Mouse (Mus musculus) kidney, embryonic 15.5 days (tissue): ENCODE results near the gene Ninj1. TPM values are rescaled to one million over a fixed set of nuclear protein-coding genes. Genes with fewer than 3 reads are reported as not detected.

Experiments used
- ATAC-seq: fragments of 200-750 bp; cut with Nextera tagmentation; replicated peaks from 2 replicates; pipeline ENCODE4 v1.8.0; 2017; ENCODE audit warnings: moderate TSS enrichment; ENCODE audit not compliant: low FRiP score
- H3K27ac ChIP-seq: fragments of 300-500 bp; sonication (generic); 2 replicates; pipeline ENCODE4 v1.5.1; 2015; ENCODE audit warnings: mild to moderate bottlenecking, inconsistent platforms
- H3K27me3 ChIP-seq: fragments of 300-500 bp; sonication (generic); 2 replicates; pipeline ENCODE4 v1.6.1; 2015; ENCODE audit warnings: inconsistent platforms
- H3K36me3 ChIP-seq: fragments of 300-500 bp; sonication (generic); 2 replicates; pipeline ENCODE4 v1.6.1; 2015; ENCODE audit warnings: inconsistent platforms
- H3K4me1 ChIP-seq: fragments of 300-500 bp; sonication (generic); 2 replicates; pipeline ENCODE4 v1.6.1; 2015; ENCODE audit warnings: inconsistent platforms
- H3K4me2 ChIP-seq: fragments of 300-500 bp; sonication (generic); 2 replicates; pipeline ENCODE4 v1.6.1; 2015; ENCODE audit warnings: moderate library complexity, mild to moderate bottlenecking, inconsistent platforms
- H3K4me3 ChIP-seq: fragments of 300-500 bp; sonication (generic); replicated peaks from 2 replicates; pipeline ENCODE4 v1.5.1; 2015; ENCODE audit warnings: mild to moderate bottlenecking, inconsistent platforms
- H3K9ac ChIP-seq: fragments of 300-500 bp; sonication (generic); 2 replicates; pipeline ENCODE4 v1.6.1; 2015; ENCODE audit warnings: mild to moderate bottlenecking, inconsistent platforms
- H3K9me3 ChIP-seq: fragments of 300-500 bp; sonication (generic); replicated peaks from 2 replicates; pipeline ENCODE4 v1.6.1; 2016; ENCODE audit warnings: inconsistent platforms
- WGBS: fragments of 180-500 bp; shearing (Covaris S2); methylation state at CpG from one replicate; pipeline ENCODE4 v1.1.7; 2015; ENCODE audit warnings: mixed read lengths; 5-methylcytosine and 5-hydroxymethylcytosine counted together
- polyA plus RNA-seq: library from polyadenylated mRNA; unstranded; fragments of >200 nt; fragmentation: Nextera tagmentation; extraction: Ambion mirVana; gene quantifications from 2 replicates; pipeline ENCODE4 v1.2.1, GENCODE M21; 2015

The Ninj1 gene
- polyA plus RNA-seq, 1 experiment from 2014 or later: 59.8 TPM

- ATAC-seq: no peak
- H3K4me2 ChIP-seq: no peak overlapping the region
- peaks cover 11% of the 10 kb centered on the region for H3K4me1 ChIP-seq
- no peak overlapping the region for H3K27ac ChIP-seq
- H3K9ac ChIP-seq: no peak overlapping the region
- H3K36me3 ChIP-seq: no peaks in the 10 kb centered on the region
- 75% methylated on average over 10 of the region's 10 CpGs for WGBS
- peaks cover 19% of the 10 kb centered on the region for H3K27me3 ChIP-seq
- no peaks in the 10 kb centered on the region for H3K9me3 ChIP-seq
- H3K4me3 ChIP-seq: no peak overlapping the region
Measured at GRCm38 (mm10) chr13:49154028-49154427, 33.3 kb upstream of the Ninj1 start.

GRCm38 (mm10) chr13:49154621-49155020, 32.7 kb upstream of the Ninj1 start:
- H3K27ac ChIP-seq: no peak overlapping the region
- 52% methylated on average over 7 of the region's 7 CpGs for WGBS
- ATAC-seq: no peak
- H3K4me3 ChIP-seq: no peak overlapping the region
- no peaks in the 10 kb centered on the region for H3K36me3 ChIP-seq
- no peak overlapping the region for H3K4me2 ChIP-seq
- no peaks in the 10 kb centered on the region for H3K9me3 ChIP-seq
- peaks cover 11% of the 10 kb centered on the region for H3K4me1 ChIP-seq
- peaks cover 13% of the 10 kb centered on the region for H3K27me3 ChIP-seq
- no peak overlapping the region for H3K9ac ChIP-seq

- H3K9ac ChIP-seq: no peak overlapping the region
- no peaks in the 10 kb centered on the region for H3K9me3 ChIP-seq
- no peak overlapping the region for H3K27ac ChIP-seq
- H3K36me3 ChIP-seq: no peaks in the 10 kb centered on the region
- H3K4me1 ChIP-seq: peaks cover 11% of the 10 kb centered on the region
- ATAC-seq: no peak
- no peak overlapping the region for H3K4me2 ChIP-seq
- WGBS: 75% methylated on average over 4 of the region's 4 CpGs
- H3K27me3 ChIP-seq: 0 out of 2 replicates have a peak, but pooled peaks cover 3% of the 10 kb centered on the region
- H3K4me3 ChIP-seq: no peak overlapping the region
Measured at GRCm38 (mm10) chr13:49156645-49157044, 30.6 kb upstream of the Ninj1 start.

GRCm38 (mm10) chr13:49158040-49158713, 29.1 kb upstream of the Ninj1 start:
- Histone ChIP-seq H3K4me3 (no peak overlapping the region), H3K27ac (no peak overlapping the region), H3K27me3 (0 out of 2 replicates have a peak, but pooled peaks cover 3% of the 10 kb centered on the region), H3K9me3 (no peaks in the 10 kb centered on the region), H3K4me1 (peaks cover 11% of the 10 kb centered on the region), H3K36me3 (no peaks in the 10 kb centered on the region), H3K9ac (no peak overlapping the region), H3K4me2 (no peak overlapping the region)
- ATAC-seq: 0 out of 2 replicates have a peak, but pooled peaks have one; percentile 43
- 67% methylated on average over 10 of the region's 10 CpGs for WGBS

GRCm38 (mm10) chr13:49161236-49161635, 26.0 kb upstream of the Ninj1 start:
- 64% methylated on average over 2 of the region's 2 CpGs for WGBS
- H3K4me1 ChIP-seq: no peaks in the 10 kb centered on the region
- H3K27ac ChIP-seq: no peak overlapping the region
- no peaks in the 10 kb centered on the region for H3K36me3 ChIP-seq
- no peak overlapping the region for H3K9ac ChIP-seq
- no peaks in the 10 kb centered on the region for H3K9me3 ChIP-seq
- no peak for ATAC-seq
- no peak overlapping the region for H3K4me3 ChIP-seq
- H3K27me3 ChIP-seq: no peaks in the 10 kb centered on the region
- H3K4me2 ChIP-seq: no peak overlapping the region

- Histone ChIP-seq H3K9me3 (no peaks in the 10 kb centered on the region), H3K4me1 (0 out of 2 replicates have a peak, but pooled peaks cover 6% of the 10 kb centered on the region), H3K27ac (no peak overlapping the region), H3K36me3 (no peaks in the 10 kb centered on the region), H3K9ac (no peak overlapping the region), H3K4me2 (no peak overlapping the region), H3K4me3 (no peak overlapping the region), H3K27me3 (no peaks in the 10 kb centered on the region)
- ATAC-seq: no peak
- 72% methylated on average over 4 of the region's 4 CpGs for WGBS
Measured at GRCm38 (mm10) chr13:49162722-49163121, 24.6 kb upstream of the Ninj1 start.

GRCm38 (mm10) chr13:49163645-49164044, 23.6 kb upstream of the Ninj1 start:
- no peak for ATAC-seq
- Histone ChIP-seq H3K36me3 (no peaks in the 10 kb centered on the region), H3K4me2 (no peak overlapping the region), H3K9me3 (no peaks in the 10 kb centered on the region), H3K4me1 (0 out of 2 replicates have a peak, but pooled peaks cover 6% of the 10 kb centered on the region), H3K27ac (no peak overlapping the region), H3K27me3 (no peaks in the 10 kb centered on the region), H3K9ac (no peak overlapping the region), H3K4me3 (no peak overlapping the region)
- 81% methylated on average over 7 of the region's 7 CpGs for WGBS

- Histone ChIP-seq H3K27me3 (no peaks in the 10 kb centered on the region), H3K36me3 (no peaks in the 10 kb centered on the region), H3K9me3 (no peaks in the 10 kb centered on the region), H3K4me1 (peaks cover 17% of the 10 kb centered on the region), H3K4me2 (no peak overlapping the region), H3K4me3 (no peak overlapping the region), H3K27ac (no peak overlapping the region), H3K9ac (no peak overlapping the region)
- 46% methylated on average over 9 of the region's 9 CpGs for WGBS
- no peak for ATAC-seq
Measured at GRCm38 (mm10) chr13:49167081-49167480, 20.2 kb upstream of the Ninj1 start.

- Histone ChIP-seq H3K27me3 (no peaks in the 10 kb centered on the region), H3K9ac (no peak overlapping the region), H3K9me3 (no peaks in the 10 kb centered on the region), H3K4me2 (no peak overlapping the region), H3K36me3 (no peaks in the 10 kb centered on the region), H3K4me3 (no peak overlapping the region), H3K4me1 (peaks cover 25% of the 10 kb centered on the region), H3K27ac (no peak overlapping the region)
- ATAC-seq: peak; percentile 76
- 17% methylated on average over 17 of the region's 17 CpGs for WGBS
Measured at GRCm38 (mm10) chr13:49169448-49170207, 17.7 kb upstream of the Ninj1 start.

- no peak for ATAC-seq
- Histone ChIP-seq H3K36me3 (no peaks in the 10 kb centered on the region), H3K27ac (no peak overlapping the region), H3K4me1 (peaks cover 25% of the 10 kb centered on the region), H3K4me3 (no peak overlapping the region), H3K27me3 (0 out of 2 replicates have a peak, but pooled peaks cover 4% of the 10 kb centered on the region), H3K9ac (no peak overlapping the region), H3K4me2 (no peak overlapping the region), H3K9me3 (no peaks in the 10 kb centered on the region)
- 82% methylated on average over 11 of the region's 11 CpGs for WGBS
Measured at GRCm38 (mm10) chr13:49170623-49171022, 16.7 kb upstream of the Ninj1 start.

- Histone ChIP-seq H3K9me3 (no peaks in the 10 kb centered on the region), H3K27ac (no peak overlapping the region), H3K27me3 (0 out of 2 replicates have a peak, but pooled peaks cover 4% of the 10 kb centered on the region), H3K4me1 (peaks cover 25% of the 10 kb centered on the region), H3K9ac (no peak overlapping the region), H3K36me3 (no peaks in the 10 kb centered on the region), H3K4me3 (no peak overlapping the region), H3K4me2 (no peak overlapping the region)
- 60% methylated on average over 1 of the region's 1 CpGs for WGBS
- ATAC-seq: no peak
Measured at GRCm38 (mm10) chr13:49171729-49172128, 15.6 kb upstream of the Ninj1 start.

- 0 out of 2 replicates have a peak, but pooled peaks have one; percentile 13 for ATAC-seq
- 0 out of 2 replicates have a peak, but pooled peaks cover 4% of the 10 kb centered on the region for H3K27me3 ChIP-seq
- H3K4me2 ChIP-seq: no peak overlapping the region
- no peaks in the 10 kb centered on the region for H3K36me3 ChIP-seq
- 84% methylated on average over 7 of the region's 7 CpGs for WGBS
- H3K4me3 ChIP-seq: no peak overlapping the region
- no peaks in the 10 kb centered on the region for H3K9me3 ChIP-seq
- H3K4me1 ChIP-seq: peaks cover 20% of the 10 kb centered on the region
- H3K27ac ChIP-seq: no peak overlapping the region
- H3K9ac ChIP-seq: no peak overlapping the region
Measured at GRCm38 (mm10) chr13:49172335-49172734, 14.9 kb upstream of the Ninj1 start.
